Mouse (Mus musculus): ENCODE measurements at regions not wholly inside any gene's neighbourhood (a gene's known extent, or its start where the extent isn't known, plus 50 kb on each side); places are given as distances from the start of the nearest gene placed in this dataset.

- TF ChIP-seq CTCF (IDR thresholded peaks at IDR 0.05; ENCODE audit: extremely low read depth, insufficient read depth, insufficient read length, insufficient replicate concordance) (no peak), POLR2A (IDR thresholded peaks at IDR 0.05; ENCODE audit: low read depth, low read length) (no peak)
- Histone ChIP-seq H3K27me3 (ENCODE audit: control insufficient read depth, insufficient read depth, low read length) (no peaks in the 10 kb centered on the region), H3K36me3 (ENCODE audit: control insufficient read depth, insufficient read depth, low read length) (no peaks in the 10 kb centered on the region), H3K4me3 (ENCODE audit: extremely low read depth, insufficient read depth, insufficient read length) (no peak overlapping the region), H3K4me1 (ENCODE audit: control insufficient read depth, insufficient read depth, insufficient read length) (no peaks in the 10 kb centered on the region), H3K27ac (ENCODE audit: insufficient read depth, low read length) (no peak overlapping the region)
- no peak for DNase-seq (ENCODE audit: low read depth in 1 of 2, low spot score in 2 of 2)
- 89% methylated on average over 4 of the region's 4 CpGs for WGBS
Measured at GRCm38 (mm10) chr4:142514751-142515150, 275.6 kb upstream of the Kazn start.

- Histone ChIP-seq H3K4me1 (ENCODE audit: control insufficient read depth, insufficient read depth, insufficient read length) (no peaks in the 10 kb centered on the region), H3K36me3 (ENCODE audit: control insufficient read depth, insufficient read depth, low read length) (no peaks in the 10 kb centered on the region), H3K4me3 (ENCODE audit: extremely low read depth, insufficient read depth, insufficient read length) (no peak overlapping the region), H3K27me3 (ENCODE audit: control insufficient read depth, insufficient read depth, low read length) (no peaks in the 10 kb centered on the region), H3K27ac (ENCODE audit: insufficient read depth, low read length) (no peak overlapping the region)
- 78% methylated on average over 2 of the region's 2 CpGs for WGBS
- no peak for DNase-seq (ENCODE audit: low read depth in 1 of 2, low spot score in 2 of 2)
- TF ChIP-seq CTCF (IDR thresholded peaks at IDR 0.05; ENCODE audit: extremely low read depth, insufficient read depth, insufficient read length, insufficient replicate concordance) (no peak), POLR2A (IDR thresholded peaks at IDR 0.05; ENCODE audit: low read depth, low read length) (no peak)
Measured at GRCm38 (mm10) chr4:142509386-142509785, 270.2 kb upstream of the Kazn start.

- no peaks in the 10 kb centered on the region for H3K36me3 ChIP-seq (ENCODE audit: control insufficient read depth, insufficient read depth, low read length)
- no peaks in the 10 kb centered on the region for H3K4me1 ChIP-seq (ENCODE audit: control insufficient read depth, insufficient read depth, insufficient read length)
- no peak for TF ChIP-seq POLR2A (IDR thresholded peaks at IDR 0.05; ENCODE audit: low read depth, low read length)
- no peak for TF ChIP-seq CTCF (IDR thresholded peaks at IDR 0.05; ENCODE audit: extremely low read depth, insufficient read depth, insufficient read length, insufficient replicate concordance)
- H3K27ac ChIP-seq (ENCODE audit: insufficient read depth, low read length) = no peak overlapping the region
- no peaks in the 10 kb centered on the region for H3K27me3 ChIP-seq (ENCODE audit: control insufficient read depth, insufficient read depth, low read length)
- H3K4me3 ChIP-seq (ENCODE audit: extremely low read depth, insufficient read depth, insufficient read length) = no peak overlapping the region
- 24% methylated on average over 13 of the region's 13 CpGs for WGBS
- no peak for DNase-seq (ENCODE audit: low read depth in 1 of 2, low spot score in 2 of 2)
Measured at GRCm38 (mm10) chr4:142506383-142507211, 267.4 kb upstream of the Kazn start.

GRCm38 (mm10) chr4:142503761-142504160 is 264.6 kb upstream of the Kazn start:
- DNase-seq (ENCODE audit: low read depth in 1 of 2, low spot score in 2 of 2) = no peak
- Histone ChIP-seq H3K36me3 (ENCODE audit: control insufficient read depth, insufficient read depth, low read length) (no peaks in the 10 kb centered on the region), H3K27ac (ENCODE audit: insufficient read depth, low read length) (no peak overlapping the region), H3K4me3 (ENCODE audit: extremely low read depth, insufficient read depth, insufficient read length) (no peak overlapping the region), H3K4me1 (ENCODE audit: control insufficient read depth, insufficient read depth, insufficient read length) (no peaks in the 10 kb centered on the region), H3K27me3 (ENCODE audit: control insufficient read depth, insufficient read depth, low read length) (no peaks in the 10 kb centered on the region)
- 93% methylated on average over 15 of the region's 15 CpGs for WGBS
- TF ChIP-seq CTCF (IDR thresholded peaks at IDR 0.05; ENCODE audit: extremely low read depth, insufficient read depth, insufficient read length, insufficient replicate concordance) (no peak), POLR2A (IDR thresholded peaks at IDR 0.05; ENCODE audit: low read depth, low read length) (no peak)

- DNase-seq (ENCODE audit: low read depth in 1 of 2, low spot score in 2 of 2) = no peak
- no peak overlapping the region for H3K27ac ChIP-seq (ENCODE audit: insufficient read depth, low read length)
- no peaks in the 10 kb centered on the region for H3K4me1 ChIP-seq (ENCODE audit: control insufficient read depth, insufficient read depth, insufficient read length)
- H3K4me3 ChIP-seq (ENCODE audit: extremely low read depth, insufficient read depth, insufficient read length) = no peak overlapping the region
- no peaks in the 10 kb centered on the region for H3K36me3 ChIP-seq (ENCODE audit: control insufficient read depth, insufficient read depth, low read length)
- WGBS = 76% methylated on average over 8 of the region's 8 CpGs
- TF ChIP-seq CTCF (IDR thresholded peaks at IDR 0.05; ENCODE audit: extremely low read depth, insufficient read depth, insufficient read length, insufficient replicate concordance) (no peak), POLR2A (IDR thresholded peaks at IDR 0.05; ENCODE audit: low read depth, low read length) (no peak)
- no peaks in the 10 kb centered on the region for H3K27me3 ChIP-seq (ENCODE audit: control insufficient read depth, insufficient read depth, low read length)
Measured at GRCm38 (mm10) chr4:142501177-142501576, 262.0 kb upstream of the Kazn start.

GRCm38 (mm10) chr4:142500541-142500940 is 261.3 kb upstream of the Kazn start:
- no peaks in the 10 kb centered on the region for H3K27me3 ChIP-seq (ENCODE audit: control insufficient read depth, insufficient read depth, low read length)
- TF ChIP-seq CTCF (IDR thresholded peaks at IDR 0.05; ENCODE audit: extremely low read depth, insufficient read depth, insufficient read length, insufficient replicate concordance) (no peak), POLR2A (IDR thresholded peaks at IDR 0.05; ENCODE audit: low read depth, low read length) (no peak)
- H3K27ac ChIP-seq (ENCODE audit: insufficient read depth, low read length) = no peak overlapping the region
- no peaks in the 10 kb centered on the region for H3K36me3 ChIP-seq (ENCODE audit: control insufficient read depth, insufficient read depth, low read length)
- 82% methylated on average over 7 of the region's 7 CpGs for WGBS
- H3K4me3 ChIP-seq (ENCODE audit: extremely low read depth, insufficient read depth, insufficient read length) = no peak overlapping the region
- H3K4me1 ChIP-seq (ENCODE audit: control insufficient read depth, insufficient read depth, insufficient read length) = no peaks in the 10 kb centered on the region
- no peak for DNase-seq (ENCODE audit: low read depth in 1 of 2, low spot score in 2 of 2)

- Histone ChIP-seq H3K4me3 (ENCODE audit: extremely low read depth, insufficient read depth, insufficient read length) (no peak overlapping the region), H3K27ac (ENCODE audit: insufficient read depth, low read length) (no peak overlapping the region), H3K4me1 (ENCODE audit: control insufficient read depth, insufficient read depth, insufficient read length) (no peaks in the 10 kb centered on the region), H3K27me3 (ENCODE audit: control insufficient read depth, insufficient read depth, low read length) (no peaks in the 10 kb centered on the region), H3K36me3 (ENCODE audit: control insufficient read depth, insufficient read depth, low read length) (no peaks in the 10 kb centered on the region)
- no peak for TF ChIP-seq POLR2A (IDR thresholded peaks at IDR 0.05; ENCODE audit: low read depth, low read length)
- TF ChIP-seq CTCF (IDR thresholded peaks at IDR 0.05; ENCODE audit: extremely low read depth, insufficient read depth, insufficient read length, insufficient replicate concordance) = no peak
- WGBS = 51% methylated on average over 12 of the region's 12 CpGs
- DNase-seq (ENCODE audit: low read depth in 1 of 2, low spot score in 2 of 2) = no peak
Measured at GRCm38 (mm10) chr4:142496605-142497004, 257.4 kb upstream of the Kazn start.
